Mouse (Mus musculus) hindbrain, embryonic 11.5 days (tissue): ENCODE data around the gene Olfr1393. TPM values are rescaled to one million over a fixed set of nuclear protein-coding genes. Genes with fewer than 3 reads are reported as not detected.

Experiments
- ATAC-seq: fragments of 200-750 bp; cut with Nextera tagmentation; 2 replicates; pipeline ENCODE4 v1.8.0; 2017; ENCODE audit warnings: mild to moderate bottlenecking, moderate TSS enrichment, moderate library complexity; ENCODE audit not compliant: low FRiP score
- DNase-seq: peaks from one replicate; pipeline ENCODE4 v3.0.0-alpha.2; 2015; ENCODE audit warnings: low spot score
- H3K27ac ChIP-seq: fragments of 300-500 bp; sonication (generic); 2 replicates; pipeline ENCODE4 v1.5.1; 2014; ENCODE audit warnings: mild to moderate bottlenecking, low read depth, low read length
- H3K27me3 ChIP-seq: fragments of 300-500 bp; sonication (generic); 2 replicates; pipeline ENCODE4 v1.6.1; 2014; ENCODE audit warnings: mild to moderate bottlenecking, low read length, moderate library complexity, mixed read lengths; ENCODE audit not compliant: control insufficient read depth, insufficient read depth
- H3K36me3 ChIP-seq: fragments of 300-500 bp; sonication (generic); 2 replicates; pipeline ENCODE4 v1.6.1; 2014; ENCODE audit warnings: mild to moderate bottlenecking, low read length, moderate library complexity, mixed read lengths; ENCODE audit not compliant: control insufficient read depth, insufficient read depth
- H3K4me1 ChIP-seq: fragments of 300-500 bp; sonication (generic); replicated peaks from 2 replicates; pipeline ENCODE4 v1.6.1; 2014; ENCODE audit warnings: low read length, mixed read lengths; ENCODE audit not compliant: control insufficient read depth, insufficient read depth
- H3K4me2 ChIP-seq: fragments of 300-500 bp; sonication (generic); replicated peaks from 2 replicates; pipeline ENCODE4 v1.6.1; 2014; ENCODE audit warnings: mild to moderate bottlenecking, low read depth, low read length
- H3K4me3 ChIP-seq: fragments of 300-500 bp; sonication (generic); 2 replicates; pipeline ENCODE4 v1.5.1; 2014; ENCODE audit warnings: low read depth, low read length
- H3K9ac ChIP-seq: fragments of 300-500 bp; sonication (generic); 2 replicates; pipeline ENCODE4 v1.6.1; 2014; ENCODE audit warnings: low read depth, low read length
- H3K9me3 ChIP-seq: fragments of 300-500 bp; sonication (generic); 2 replicates; pipeline ENCODE4 v1.6.1; 2016; ENCODE audit warnings: low read length; ENCODE audit not compliant: control insufficient read depth
- WGBS: fragments of 180-500 bp; shearing (Covaris S2); extraction: QIAGEN DNeasy Blood & Tissue Kit; methylation state at CpG from one replicate; pipeline ENCODE4 v1.1.7; 2014; 5-methylcytosine and 5-hydroxymethylcytosine counted together
- polyA plus RNA-seq: library from polyadenylated mRNA; unstranded; fragments of >200 nt; fragmentation: Nextera tagmentation; extraction: Ambion mirVana; gene quantifications from 2 replicates; pipeline ENCODE4 v1.2.1, GENCODE M21; 2014

Olfr1393 gene
- polyA plus RNA-seq, 1 experiment from 2014 or later, result not detected

GRCm38 (mm10) chr11:49249811-49250421 is 28.2 kb upstream of the Olfr1393 start:
- H3K4me2 ChIP-seq, result peak overlapping the region; percentile 84
- 33% methylated on average over 10 of the region's 10 CpGs for WGBS
- H3K27me3 ChIP-seq, result no peaks in the 10 kb centered on the region
- H3K4me1 ChIP-seq, result peaks cover 3% of the 10 kb centered on the region
- ATAC-seq, result no peak; the same call in 1 of the 2 replicates
- H3K36me3 ChIP-seq, result no peaks in the 10 kb centered on the region
- H3K9ac ChIP-seq, result peak overlapping the region; percentile 93
- peak overlapping the region; percentile 74 for H3K27ac ChIP-seq
- no peak for DNase-seq
- peak overlapping the region; percentile 69 for H3K4me3 ChIP-seq
- H3K9me3 ChIP-seq, result no peaks in the 10 kb centered on the region

DNA sequence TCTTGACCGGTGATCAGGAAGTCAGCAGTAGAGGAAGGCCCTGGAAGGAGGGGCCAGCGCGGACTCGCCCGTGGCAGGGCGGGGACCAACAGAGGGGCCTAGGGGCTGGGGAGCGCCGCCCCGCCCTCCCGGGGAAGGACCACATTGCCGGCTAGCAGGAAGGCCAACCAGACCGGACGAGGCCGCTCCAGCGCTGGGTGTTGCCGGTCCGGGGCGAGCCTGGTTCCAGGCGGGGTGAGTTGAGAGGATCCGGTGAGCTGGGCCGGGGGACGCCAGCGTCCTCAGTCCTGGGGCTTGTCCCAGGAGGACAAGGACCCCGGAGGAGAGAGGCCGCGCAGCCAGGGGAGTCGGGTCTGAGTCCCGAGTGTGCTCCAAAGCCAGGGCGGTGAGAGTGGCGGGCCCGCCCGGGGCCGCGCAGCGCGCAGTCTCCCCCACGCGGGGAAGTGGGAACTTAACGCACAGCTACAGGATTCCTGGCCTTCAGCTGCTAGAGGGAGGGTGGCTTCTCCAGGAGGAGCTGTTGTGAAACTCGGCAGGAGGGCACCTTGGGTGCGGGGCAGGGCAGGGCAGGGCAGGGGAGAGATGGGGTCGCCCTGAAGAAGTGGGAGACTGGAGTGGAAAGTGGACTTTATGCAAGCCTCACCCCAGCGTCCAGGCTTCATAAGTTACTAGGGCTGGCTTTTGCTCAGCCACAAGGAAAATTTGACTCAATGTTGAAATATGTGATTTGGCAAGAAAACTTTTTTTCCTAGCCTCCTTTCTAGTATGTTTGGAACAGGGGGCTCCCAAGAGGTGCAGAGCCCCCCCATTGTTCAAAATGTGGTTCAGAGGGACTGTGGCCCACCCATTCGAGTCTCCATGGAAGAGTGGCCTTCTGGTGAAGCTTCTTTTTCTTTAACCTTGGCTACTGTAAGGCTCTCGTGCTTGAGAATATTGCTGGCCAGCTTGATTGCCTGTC is 27.4 kb upstream of the Olfr1393 start:
- Histone ChIP-seq H3K4me3 (peak overlapping the region; percentile 69), H3K4me2 (peak overlapping the region; percentile 84), H3K27me3 (no peaks in the 10 kb centered on the region), H3K4me1 (peaks cover 3% of the 10 kb centered on the region), H3K9me3 (no peaks in the 10 kb centered on the region), H3K9ac (peak overlapping the region; percentile 93), H3K36me3 (no peaks in the 10 kb centered on the region), H3K27ac (peak overlapping the region; percentile 74)
- WGBS, result 3% methylated on average over 44 of the region's 45 CpGs
- ATAC-seq (peak; percentile 96), DNase-seq (peak; percentile 82)

DNA sequence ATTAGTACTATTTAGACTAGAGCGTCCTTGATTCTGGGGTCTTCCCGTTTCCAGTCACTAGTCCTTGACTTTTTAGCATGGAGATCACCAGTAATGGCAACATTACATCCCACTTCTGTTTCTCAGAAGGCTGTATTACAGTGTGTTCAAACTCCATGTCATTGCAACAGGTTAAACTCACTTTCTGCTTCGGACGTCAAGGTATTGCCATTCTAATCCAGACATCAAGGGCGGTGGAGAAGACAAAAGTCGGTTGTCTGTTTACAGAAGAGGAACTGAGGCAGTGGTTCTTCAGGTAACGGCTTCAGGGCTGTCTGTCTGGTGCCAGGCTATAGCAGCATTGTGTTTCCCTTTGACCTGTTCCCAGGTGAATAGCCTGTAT is 26.7 kb upstream of the Olfr1393 start:
- Histone ChIP-seq H3K4me3 (peak overlapping the region; percentile 69; the same call in 1 of the 2 replicates), H3K36me3 (no peaks in the 10 kb centered on the region), H3K27ac (no peak overlapping the region), H3K9me3 (no peaks in the 10 kb centered on the region), H3K4me2 (peak overlapping the region; percentile 84), H3K27me3 (no peaks in the 10 kb centered on the region), H3K9ac (peak overlapping the region; percentile 93; the same call in 1 of the 2 replicates), H3K4me1 (peaks cover 3% of the 10 kb centered on the region)
- no peak for ATAC-seq
- no peak for DNase-seq
- WGBS, result 79% methylated on average over 7 of the region's 7 CpGs

GRCm38 (mm10) chr11:49252048-49252447 is 26.1 kb upstream of the Olfr1393 start:
- 93% methylated on average over 5 of the region's 5 CpGs for WGBS
- Histone ChIP-seq H3K4me2 (no peak overlapping the region), H3K36me3 (no peaks in the 10 kb centered on the region), H3K9ac (no peak overlapping the region), H3K27me3 (no peaks in the 10 kb centered on the region), H3K4me3 (no peak overlapping the region), H3K4me1 (peaks cover 3% of the 10 kb centered on the region), H3K9me3 (no peaks in the 10 kb centered on the region), H3K27ac (no peak overlapping the region)
- ATAC-seq, result no peak
- no peak for DNase-seq

GRCm38 (mm10) chr11:49253035-49253434 is 25.1 kb upstream of the Olfr1393 start:
- no peak overlapping the region for H3K4me3 ChIP-seq
- no peak for ATAC-seq
- H3K27ac ChIP-seq, result no peak overlapping the region
- H3K4me2 ChIP-seq, result no peak overlapping the region
- H3K36me3 ChIP-seq, result no peaks in the 10 kb centered on the region
- H3K27me3 ChIP-seq, result no peaks in the 10 kb centered on the region
- H3K4me1 ChIP-seq, result peaks cover 3% of the 10 kb centered on the region
- H3K9me3 ChIP-seq, result no peaks in the 10 kb centered on the region
- no peak for DNase-seq
- no peak overlapping the region for H3K9ac ChIP-seq
- 95% methylated on average over 6 of the region's 6 CpGs for WGBS

DNA sequence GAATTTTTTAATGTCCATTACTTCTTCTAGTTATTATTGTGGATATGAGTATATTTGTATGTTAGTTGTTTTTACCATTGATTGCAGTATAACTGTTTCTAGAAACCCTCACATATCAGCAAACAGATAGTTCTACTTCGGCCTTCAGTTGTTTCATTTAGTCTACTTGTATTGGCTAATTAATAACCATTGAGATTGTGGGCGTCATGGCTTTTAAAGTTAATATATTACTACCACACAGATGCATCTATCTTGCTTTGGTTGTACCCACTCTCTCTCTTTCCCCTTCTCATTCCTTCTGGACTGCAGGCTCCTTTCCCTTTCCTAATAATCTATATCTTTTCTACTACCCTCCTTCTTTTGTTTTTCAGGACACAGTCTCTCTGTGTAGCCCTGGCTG is 18.8 kb upstream of the Olfr1393 start:
- Histone ChIP-seq H3K4me3 (no peak overlapping the region), H3K36me3 (0 out of 2 replicates have a peak, but pooled peaks cover 2% of the 10 kb centered on the region), H3K4me2 (no peak overlapping the region), H3K9me3 (no peaks in the 10 kb centered on the region), H3K4me1 (no peaks in the 10 kb centered on the region), H3K9ac (no peak overlapping the region), H3K27me3 (no peaks in the 10 kb centered on the region), H3K27ac (no peak overlapping the region)
- no peak for DNase-seq
- ATAC-seq, result no peak
- 83% methylated on average over 2 of the region's 2 CpGs for WGBS

DNA sequence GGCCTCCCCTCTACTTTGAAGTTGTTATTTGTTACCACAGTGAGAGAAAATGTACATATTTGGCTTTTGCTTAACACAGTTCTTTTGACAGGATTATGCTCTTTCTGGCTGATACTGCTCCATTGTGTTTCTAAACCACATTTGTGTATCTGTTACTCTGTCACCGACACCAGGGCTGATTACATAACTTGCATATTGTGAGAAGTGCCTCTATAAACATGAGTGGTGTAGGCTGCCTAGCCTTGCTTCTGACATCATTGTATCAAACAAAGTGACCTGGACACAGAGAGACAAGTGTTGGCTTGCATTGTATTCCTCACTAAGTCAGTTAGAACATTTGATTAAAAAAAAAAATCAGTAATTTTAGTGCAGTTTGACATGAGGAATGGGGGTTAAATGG is 18.3 kb upstream of the Olfr1393 start:
- H3K27me3 ChIP-seq, result no peaks in the 10 kb centered on the region
- no peak overlapping the region for H3K4me2 ChIP-seq
- H3K4me1 ChIP-seq, result no peaks in the 10 kb centered on the region; the same call in 1 of the 2 replicates
- H3K9ac ChIP-seq, result no peak overlapping the region
- no peaks in the 10 kb centered on the region for H3K9me3 ChIP-seq
- ATAC-seq (no peak), DNase-seq (no peak)
- 74% methylated on average over 1 of the region's 1 CpGs for WGBS
- no peak overlapping the region for H3K27ac ChIP-seq
- no peak overlapping the region for H3K4me3 ChIP-seq
- 0 out of 2 replicates have a peak, but pooled peaks cover 2% of the 10 kb centered on the region for H3K36me3 ChIP-seq

DNA sequence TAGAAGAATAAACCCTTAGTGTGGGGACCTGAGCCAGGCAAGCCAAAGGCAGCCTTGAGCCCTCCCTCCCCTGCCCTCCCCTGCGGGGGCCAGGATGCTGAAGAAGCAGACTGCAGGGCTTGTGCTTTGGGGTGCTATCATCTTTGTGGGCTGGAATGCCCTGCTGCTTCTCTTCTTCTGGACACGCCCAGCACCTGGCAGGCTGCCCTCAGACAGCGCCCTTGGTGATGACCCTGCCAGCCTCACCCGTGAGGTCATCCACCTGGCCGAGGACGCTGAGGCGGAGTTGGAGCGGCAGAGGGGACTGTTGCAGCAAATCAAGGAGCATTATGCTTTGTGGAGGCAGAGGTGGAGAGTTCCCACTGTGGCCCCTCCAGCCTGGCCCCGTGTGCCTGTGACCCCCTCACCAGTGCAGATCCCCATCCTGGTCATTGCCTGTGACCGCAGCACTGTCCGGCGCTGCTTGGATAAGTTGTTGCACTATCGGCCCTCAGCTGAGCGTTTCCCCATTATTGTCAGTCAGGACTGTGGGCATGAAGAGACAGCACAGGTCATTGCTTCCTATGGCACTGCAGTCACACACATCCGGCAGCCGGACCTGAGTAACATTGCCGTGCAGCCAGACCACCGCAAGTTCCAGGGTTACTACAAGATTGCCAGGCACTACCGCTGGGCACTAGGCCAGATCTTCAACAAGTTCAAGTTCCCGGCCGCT is 17.3 kb upstream of the Olfr1393 start:
- no peak for DNase-seq
- Histone ChIP-seq H3K27ac (no peak overlapping the region), H3K9ac (no peak overlapping the region), H3K36me3 (0 out of 2 replicates have a peak, but pooled peaks cover 2% of the 10 kb centered on the region), H3K4me1 (no peaks in the 10 kb centered on the region; the same call in 1 of the 2 replicates), H3K4me2 (no peak overlapping the region), H3K4me3 (no peak overlapping the region), H3K27me3 (no peaks in the 10 kb centered on the region), H3K9me3 (no peaks in the 10 kb centered on the region)
- 94% methylated on average over 21 of the region's 21 CpGs for WGBS
- ATAC-seq, result no peak
